Mouse (Mus musculus) embryonic facial prominence, embryonic 12.5 days (tissue): ENCODE measurements around the gene Myo16. TPM values are rescaled to one million over a fixed set of nuclear protein-coding genes. Genes with fewer than 3 reads are reported as not detected.

ENCODE experiments used
- ATAC-seq: fragments of 200-750 bp; cut with Nextera tagmentation; 2 replicates; pipeline ENCODE4 v1.8.0; 2017; ENCODE audit not compliant: insufficient number of reproducible peaks, insufficient read depth, low FRiP score, low TSS enrichment
- H3K27ac ChIP-seq: fragments of 300-500 bp; sonication (generic); 2 replicates; pipeline ENCODE4 v1.5.1; 2016; ENCODE audit warnings: mild to moderate bottlenecking
- H3K27me3 ChIP-seq: fragments of 300-500 bp; sonication (generic); 2 replicates; pipeline ENCODE4 v1.6.1; 2016; ENCODE audit warnings: mild to moderate bottlenecking, moderate library complexity
- H3K36me3 ChIP-seq: fragments of 300-500 bp; sonication (generic); 2 replicates; pipeline ENCODE4 v1.6.1; 2016; ENCODE audit warnings: mild to moderate bottlenecking
- H3K4me1 ChIP-seq: fragments of 300-500 bp; sonication (generic); 2 replicates; pipeline ENCODE4 v1.6.1; 2016
- H3K4me2 ChIP-seq: fragments of 300-500 bp; sonication (generic); replicated peaks from 2 replicates; pipeline ENCODE4 v1.6.1; 2016; ENCODE audit warnings: mild to moderate bottlenecking, moderate library complexity
- H3K4me3 ChIP-seq: fragments of 300-500 bp; sonication (generic); 2 replicates; pipeline ENCODE4 v1.5.1; 2016; ENCODE audit warnings: mild to moderate bottlenecking
- H3K9ac ChIP-seq: fragments of 300-500 bp; sonication (generic); 2 replicates; pipeline ENCODE4 v1.6.1; 2016; ENCODE audit warnings: mild to moderate bottlenecking, moderate library complexity
- H3K9me3 ChIP-seq: fragments of 300-500 bp; sonication (generic); 2 replicates; pipeline ENCODE4 v1.6.1; 2016; ENCODE audit warnings: mild to moderate bottlenecking, moderate library complexity
- WGBS: fragments of 180-500 bp; shearing (Covaris S2); methylation state at CpG from one replicate; pipeline ENCODE4 v1.1.7; 2016; 5-methylcytosine and 5-hydroxymethylcytosine counted together
- polyA plus RNA-seq: library from polyadenylated mRNA; unstranded; fragments of >200 nt; fragmentation: Nextera tagmentation; extraction: Ambion mirVana; gene quantifications from 2 replicates; pipeline ENCODE4 v1.2.1, GENCODE M21; 2016

The Myo16 gene
- polyA plus RNA-seq, 1 experiment from 2014 or later: 0.67 TPM

DNA sequence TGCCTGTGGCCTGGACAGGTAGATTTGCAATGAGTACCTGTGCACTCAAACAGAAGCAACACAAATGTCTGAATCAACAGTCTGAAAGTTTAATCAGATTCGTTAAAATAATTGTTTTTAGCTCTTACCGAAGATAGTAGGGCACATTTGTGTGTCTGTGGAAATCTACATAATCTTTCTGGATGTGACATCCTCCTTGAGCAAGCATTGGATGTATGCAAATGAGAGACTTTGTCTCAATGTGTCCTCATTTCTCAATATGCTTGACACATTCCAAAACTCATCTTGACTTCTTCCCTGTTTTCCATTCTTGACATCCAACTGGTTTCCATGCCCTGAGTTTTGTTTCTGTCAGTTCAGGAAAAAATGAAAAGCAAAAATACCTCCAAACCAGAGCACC is 80.8 kb downstream of the Myo16 start:
- WGBS: 78% methylated on average over 2 of the region's 2 CpGs
- no peak overlapping the region for H3K4me2 ChIP-seq
- ATAC-seq: no peak
- no peak overlapping the region for H3K27ac ChIP-seq
- no peaks in the 10 kb centered on the region for H3K4me1 ChIP-seq
- no peak overlapping the region for H3K9ac ChIP-seq
- H3K9me3 ChIP-seq: no peaks in the 10 kb centered on the region
- H3K36me3 ChIP-seq: no peaks in the 10 kb centered on the region
- no peak overlapping the region for H3K4me3 ChIP-seq
- H3K27me3 ChIP-seq: no peaks in the 10 kb centered on the region

DNA sequence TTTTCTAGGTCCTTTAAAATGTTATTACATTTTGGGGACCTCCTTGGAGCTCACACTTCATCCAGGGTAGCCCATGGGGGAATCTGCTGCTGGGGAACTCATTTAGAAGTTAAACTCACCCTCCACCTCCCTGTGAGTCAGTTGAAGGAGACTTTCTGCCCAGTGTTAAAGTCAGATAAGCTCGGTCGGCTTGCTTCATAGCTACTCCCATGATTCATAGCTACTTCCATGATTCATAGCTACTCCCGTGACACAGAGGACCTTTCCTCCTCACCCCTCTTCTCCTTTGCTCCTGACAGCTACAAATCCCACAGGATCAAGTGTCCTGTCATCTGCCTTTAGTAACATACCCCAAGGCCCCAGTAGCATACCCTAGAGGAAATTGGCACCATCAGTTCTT is 89.6 kb downstream of the Myo16 start:
- 80% methylated on average over 3 of the region's 3 CpGs for WGBS
- no peak for ATAC-seq
- Histone ChIP-seq H3K9me3 (no peaks in the 10 kb centered on the region), H3K9ac (no peak overlapping the region), H3K4me3 (no peak overlapping the region), H3K27ac (no peak overlapping the region), H3K36me3 (no peaks in the 10 kb centered on the region), H3K4me2 (no peak overlapping the region), H3K4me1 (no peaks in the 10 kb centered on the region), H3K27me3 (0 out of 2 replicates have a peak, but pooled peaks cover 2% of the 10 kb centered on the region)

DNA sequence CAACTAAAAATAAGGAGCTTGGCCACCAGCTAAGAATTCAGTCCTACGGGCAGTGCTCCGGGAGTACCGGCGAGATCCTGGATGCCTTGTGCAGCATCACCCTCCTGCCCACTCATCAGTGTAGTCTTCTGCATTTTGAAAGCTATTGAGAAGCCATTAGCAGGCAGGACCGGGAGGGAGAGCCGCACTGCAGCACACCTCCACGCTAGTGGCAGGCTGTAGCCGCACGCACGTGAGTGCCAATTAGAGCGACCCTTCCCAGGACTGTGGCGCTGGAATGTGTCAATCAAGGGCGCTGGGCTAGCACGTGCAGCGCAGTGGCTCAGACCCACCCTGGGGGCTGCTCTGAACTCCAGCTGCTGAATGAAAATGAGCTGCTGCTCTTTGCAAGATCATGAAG is 95.4 kb downstream of the Myo16 start:
- H3K4me3 ChIP-seq: no peak overlapping the region
- 0 out of 2 replicates have a peak, but pooled peaks have one; percentile 56 for ATAC-seq
- 1% methylated on average over 15 of the region's 15 CpGs for WGBS

DNA sequence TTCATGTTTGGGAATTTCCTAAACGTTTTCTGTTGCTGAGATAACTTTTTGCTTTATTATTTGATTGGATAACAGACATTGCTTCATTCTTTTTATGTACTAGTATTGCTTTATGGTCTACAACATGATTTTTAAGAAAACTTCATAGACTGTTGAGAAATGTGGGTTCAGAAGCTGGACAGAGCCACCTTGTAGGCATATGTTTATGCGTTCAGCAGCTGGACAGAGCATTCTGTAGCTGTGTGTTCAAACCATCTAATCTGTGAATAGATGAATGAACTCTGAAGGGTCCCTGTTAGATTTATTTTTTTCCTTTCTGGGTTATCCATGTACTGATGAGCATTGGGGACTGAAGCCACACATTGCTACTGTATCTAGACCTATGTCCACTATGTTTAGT is 102.0 kb downstream of the Myo16 start:
- H3K9ac ChIP-seq: no peak overlapping the region
- no peak overlapping the region for H3K4me2 ChIP-seq
- H3K9me3 ChIP-seq: no peaks in the 10 kb centered on the region
- WGBS: 65% methylated on average over 2 of the region's 2 CpGs
- no peak overlapping the region for H3K27ac ChIP-seq
- no peak overlapping the region for H3K4me3 ChIP-seq
- no peak for ATAC-seq
- no peaks in the 10 kb centered on the region for H3K4me1 ChIP-seq
- no peaks in the 10 kb centered on the region for H3K36me3 ChIP-seq
- no peaks in the 10 kb centered on the region for H3K27me3 ChIP-seq

More for the DNA sequence above, 95.4 kb downstream of the Myo16 start:
- no peak overlapping the region for H3K27ac ChIP-seq
- peak overlapping the region; percentile 32 for H3K4me2 ChIP-seq
- H3K36me3 ChIP-seq: no peaks in the 10 kb centered on the region
- H3K9me3 ChIP-seq: no peaks in the 10 kb centered on the region
- no peak overlapping the region for H3K9ac ChIP-seq
- H3K4me1 ChIP-seq: no peaks in the 10 kb centered on the region; the same call in 1 of the 2 replicates
- H3K27me3 ChIP-seq: peaks cover 5% of the 10 kb centered on the region; the same call in 1 of the 2 replicates

DNA sequence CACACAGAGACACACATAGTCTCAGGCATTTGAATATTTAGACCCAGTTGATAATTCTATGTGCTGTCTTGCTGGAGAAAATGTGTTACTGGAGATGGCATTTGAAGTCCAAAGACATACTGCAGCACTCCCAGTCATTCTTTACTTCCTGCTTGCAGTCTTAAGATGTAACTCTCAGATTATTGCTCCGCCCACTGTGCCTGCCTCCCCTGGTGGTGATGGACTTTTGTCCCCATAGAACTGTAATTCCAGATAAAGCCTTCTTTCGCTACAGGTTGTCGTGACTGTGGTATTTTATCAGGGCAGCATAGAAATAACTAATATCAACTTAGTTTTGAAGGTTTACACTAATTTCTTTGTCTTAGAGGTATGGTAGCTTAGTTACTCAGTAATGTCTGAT is 102.9 kb downstream of the Myo16 start:
- 81% methylated on average over 3 of the region's 3 CpGs for WGBS
- H3K27me3 ChIP-seq: no peaks in the 10 kb centered on the region
- no peak overlapping the region for H3K4me2 ChIP-seq
- no peak overlapping the region for H3K4me3 ChIP-seq
- ATAC-seq: no peak
- no peaks in the 10 kb centered on the region for H3K9me3 ChIP-seq
- H3K9ac ChIP-seq: no peak overlapping the region
- no peaks in the 10 kb centered on the region for H3K4me1 ChIP-seq
- no peaks in the 10 kb centered on the region for H3K36me3 ChIP-seq
- H3K27ac ChIP-seq: no peak overlapping the region

DNA sequence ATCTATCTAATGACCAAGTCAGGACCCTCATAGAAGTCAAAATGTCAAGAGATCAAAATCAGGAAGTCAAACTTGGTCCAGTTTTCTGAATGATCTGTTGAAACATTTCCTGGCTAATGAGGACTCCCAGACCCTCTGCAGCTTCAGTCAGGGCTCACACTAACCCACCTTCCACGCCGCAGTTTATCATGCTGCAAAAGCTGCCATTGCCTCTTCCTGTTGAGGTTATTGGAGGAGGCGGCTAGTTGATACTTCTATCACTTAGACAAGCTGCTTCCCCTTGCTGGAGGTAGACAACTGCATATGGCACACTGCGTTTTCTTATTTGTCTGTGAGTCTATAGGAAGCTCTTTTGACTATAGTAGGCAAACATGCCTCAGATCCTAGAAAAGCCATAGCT is 116.4 kb downstream of the Myo16 start:
- WGBS: 86% methylated on average over 4 of the region's 4 CpGs
- Histone ChIP-seq H3K4me3 (no peak overlapping the region), H3K4me2 (no peak overlapping the region), H3K27me3 (no peaks in the 10 kb centered on the region), H3K36me3 (no peaks in the 10 kb centered on the region), H3K4me1 (no peaks in the 10 kb centered on the region), H3K9ac (no peak overlapping the region), H3K9me3 (no peaks in the 10 kb centered on the region), H3K27ac (no peak overlapping the region)
- ATAC-seq: no peak

- Histone ChIP-seq H3K9ac (no peak overlapping the region), H3K4me3 (no peak overlapping the region), H3K27me3 (no peaks in the 10 kb centered on the region), H3K4me2 (no peak overlapping the region), H3K4me1 (no peaks in the 10 kb centered on the region), H3K9me3 (no peaks in the 10 kb centered on the region), H3K36me3 (no peaks in the 10 kb centered on the region), H3K27ac (no peak overlapping the region)
- WGBS: 63% methylated on average over 4 of the region's 4 CpGs
- ATAC-seq: no peak
Observed at GRCm38 (mm10) chr8:10292600-10292999, 138.9 kb downstream of the Myo16 start.

DNA sequence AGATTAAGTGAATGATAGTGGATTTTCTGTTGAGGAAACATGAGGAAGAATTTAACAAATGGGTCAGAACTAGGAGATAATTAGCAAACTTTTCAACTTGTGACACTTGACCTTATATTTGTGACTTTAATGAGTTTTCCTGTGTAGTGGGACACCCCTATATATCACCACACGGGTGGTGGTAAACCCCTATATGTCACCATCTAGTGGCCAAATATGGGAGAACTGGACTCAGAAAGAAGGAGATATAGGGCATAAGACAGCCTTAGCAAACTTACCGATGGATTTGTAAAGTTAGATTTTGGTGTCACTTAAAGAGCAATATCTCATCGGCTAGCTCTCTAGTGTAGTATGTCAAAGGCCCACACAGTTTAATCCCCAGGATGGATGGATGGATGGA is 147.1 kb downstream of the Myo16 start:
- no peak for ATAC-seq
- 49% methylated on average over 3 of the region's 3 CpGs for WGBS

DNA sequence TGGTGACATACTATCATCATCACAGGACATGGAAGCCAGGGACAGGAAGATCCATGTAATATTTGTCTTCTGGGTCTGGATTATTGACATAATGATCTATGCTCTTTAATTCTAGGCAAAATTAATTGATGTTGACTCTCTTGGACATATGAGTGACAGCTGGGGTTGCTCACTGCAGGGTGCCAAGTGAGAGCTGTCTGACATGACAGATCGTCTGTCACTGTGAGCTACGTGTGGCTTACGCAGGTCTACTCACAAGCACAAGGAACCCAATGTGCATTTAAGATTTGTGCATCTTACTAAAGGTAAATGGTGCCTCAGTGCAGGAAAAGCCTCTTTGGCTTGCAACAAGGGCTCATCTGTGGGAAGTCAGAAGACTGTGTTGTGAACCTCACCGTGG is 149.3 kb downstream of the Myo16 start:
- Histone ChIP-seq H3K27ac (no peak overlapping the region), H3K27me3 (no peaks in the 10 kb centered on the region), H3K9ac (no peak overlapping the region), H3K4me2 (no peak overlapping the region), H3K4me1 (no peaks in the 10 kb centered on the region; the same call in 1 of the 2 replicates), H3K36me3 (no peaks in the 10 kb centered on the region), H3K9me3 (no peaks in the 10 kb centered on the region), H3K4me3 (no peak overlapping the region)
- WGBS: 72% methylated on average over 4 of the region's 4 CpGs
- ATAC-seq: no peak

More for the DNA sequence above, 147.1 kb downstream of the Myo16 start:
- H3K4me1 ChIP-seq: no peaks in the 10 kb centered on the region; the same call in 1 of the 2 replicates
- no peaks in the 10 kb centered on the region for H3K9me3 ChIP-seq
- no peak overlapping the region for H3K4me3 ChIP-seq
- no peak overlapping the region for H3K27ac ChIP-seq
- no peaks in the 10 kb centered on the region for H3K36me3 ChIP-seq
- H3K4me2 ChIP-seq: no peak overlapping the region
- H3K9ac ChIP-seq: no peak overlapping the region
- no peaks in the 10 kb centered on the region for H3K27me3 ChIP-seq

DNA sequence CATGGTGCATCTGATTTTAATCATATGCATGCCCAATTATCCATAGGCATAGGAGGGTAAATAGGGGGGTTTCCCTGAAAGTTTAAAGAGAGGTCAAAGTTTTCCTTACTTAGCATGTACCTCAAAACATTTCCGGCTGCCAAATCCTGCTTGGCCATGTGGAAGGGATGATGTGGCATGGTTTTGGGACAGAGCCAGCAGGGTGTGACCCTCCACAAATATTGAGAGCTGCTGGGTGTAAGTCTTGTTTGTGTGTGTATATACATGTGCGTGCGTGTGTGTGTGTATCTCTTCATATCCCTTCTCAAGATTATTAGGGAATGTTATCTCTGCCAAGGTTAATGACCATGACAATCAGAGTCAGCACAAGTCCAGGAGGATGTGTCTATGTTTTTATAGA is 150.3 kb downstream of the Myo16 start:
- Histone ChIP-seq H3K36me3 (no peaks in the 10 kb centered on the region), H3K4me2 (no peak overlapping the region), H3K27me3 (no peaks in the 10 kb centered on the region), H3K9ac (no peak overlapping the region), H3K4me3 (no peak overlapping the region), H3K9me3 (no peaks in the 10 kb centered on the region), H3K27ac (no peak overlapping the region), H3K4me1 (no peaks in the 10 kb centered on the region; the same call in 1 of the 2 replicates)
- no peak for ATAC-seq
- WGBS: 68% methylated on average over 3 of the region's 3 CpGs

GRCm38 (mm10) chr8:10304721-10305120 is 151.0 kb downstream of the Myo16 start:
- H3K9ac ChIP-seq: no peak overlapping the region
- ATAC-seq: no peak
- no peaks in the 10 kb centered on the region for H3K36me3 ChIP-seq
- H3K27me3 ChIP-seq: no peaks in the 10 kb centered on the region
- no peaks in the 10 kb centered on the region; the same call in 1 of the 2 replicates for H3K4me1 ChIP-seq
- H3K9me3 ChIP-seq: no peaks in the 10 kb centered on the region
- no peak overlapping the region for H3K27ac ChIP-seq
- no peak overlapping the region for H3K4me3 ChIP-seq
- no peak overlapping the region for H3K4me2 ChIP-seq
- WGBS: 73% methylated on average over 1 of the region's 1 CpGs

- Histone ChIP-seq H3K9me3 (no peaks in the 10 kb centered on the region), H3K4me2 (no peak overlapping the region)
- 81% methylated on average over 6 of the region's 6 CpGs for WGBS
Observed at GRCm38 (mm10) chr8:10307345-10307744, 153.6 kb downstream of the Myo16 start.

More at GRCm38 (mm10) chr8:10307345-10307744, 153.6 kb downstream of the Myo16 start:
- Histone ChIP-seq H3K9ac (no peak overlapping the region), H3K4me3 (no peak overlapping the region), H3K27ac (no peak overlapping the region), H3K27me3 (no peaks in the 10 kb centered on the region), H3K4me1 (no peaks in the 10 kb centered on the region; the same call in 1 of the 2 replicates), H3K36me3 (no peaks in the 10 kb centered on the region)
- no peak for ATAC-seq
